Mouse (Mus musculus): ENCODE results near the gene Upf2.
"Not testable (repeated sequence)": the region's sequence is repeated elsewhere in the genome, so short reads cannot be mapped to it uniquely, and the experiment has no call there.

The Upf2 gene

GRCm38 (mm10) chr2:5950305-5950704 lies 964 bp upstream of the Upf2 start:
- peak; percentile 60 for DNase-seq

GRCm38 (mm10) chr2:5951621-5952211 lies 447 bp downstream of the Upf2 start:
- no peak for DNase-seq

GRCm38 (mm10) chr2:5957705-5958104 lies 6.4 kb downstream of the Upf2 start:
- no peak for DNase-seq

- DNase-seq: no peak
Measured at GRCm38 (mm10) chr2:5962265-5962664, 11.0 kb downstream of the Upf2 start.

- DNase-seq: not testable (repeated sequence)
Measured at GRCm38 (mm10) chr2:5963729-5964128, 12.5 kb downstream of the Upf2 start.

GRCm38 (mm10) chr2:5965972-5966371 lies 14.7 kb downstream of the Upf2 start:
- no peak for DNase-seq

- DNase-seq: not testable (repeated sequence)
Measured at GRCm38 (mm10) chr2:5970629-5971028, 19.4 kb downstream of the Upf2 start.

GRCm38 (mm10) chr2:5977532-5977931 lies 26.3 kb downstream of the Upf2 start:
- no peak for DNase-seq

GRCm38 (mm10) chr2:5995538-5995937 lies 44.3 kb downstream of the Upf2 start:
- DNase-seq: peak; percentile 43

GRCm38 (mm10) chr2:6003949-6004348 lies 52.7 kb downstream of the Upf2 start:
- no peak for DNase-seq

- no peak for DNase-seq
Measured at GRCm38 (mm10) chr2:6014532-6014931, 63.3 kb downstream of the Upf2 start.

- DNase-seq: not testable (repeated sequence)
Measured at GRCm38 (mm10) chr2:6015182-6015581, 63.9 kb downstream of the Upf2 start.

- no peak for DNase-seq
Measured at GRCm38 (mm10) chr2:6020570-6020969, 69.3 kb downstream of the Upf2 start.

- no peak for DNase-seq
Measured at GRCm38 (mm10) chr2:6042644-6043043, 91.4 kb downstream of the Upf2 start.

- DNase-seq: no peak
Measured at GRCm38 (mm10) chr2:6046796-6047195, 95.5 kb downstream of the Upf2 start.

- DNase-seq: no peak
Measured at GRCm38 (mm10) chr2:6048570-6048969, 97.3 kb downstream of the Upf2 start.

GRCm38 (mm10) chr2:6049018-6049417 lies 97.7 kb downstream of the Upf2 start:
- DNase-seq: no peak

- no peak for DNase-seq
Measured at GRCm38 (mm10) chr2:6055466-6055865, 104.2 kb downstream of the Upf2 start.

GRCm38 (mm10) chr2:6056518-6056917 lies 105.2 kb downstream of the Upf2 start:
- DNase-seq: no peak

GRCm38 (mm10) chr2:6059291-6059690 lies 108.0 kb downstream of the Upf2 start:
- no peak for DNase-seq

GRCm38 (mm10) chr2:6060071-6060804 lies 109.0 kb downstream of the Upf2 start:
- no peak for DNase-seq

GRCm38 (mm10) chr2:6067341-6067740 lies 116.1 kb downstream of the Upf2 start:
- DNase-seq: no peak

GRCm38 (mm10) chr2:6070925-6071324 lies 119.7 kb downstream of the Upf2 start:
- DNase-seq: no peak

GRCm38 (mm10) chr2:6071598-6072440 lies 120.5 kb downstream of the Upf2 start:
- no peak for DNase-seq

All from kidney, postnatal 14 days (tissue).